In genomic region chr4:155352581-155352980, GRCm38 (mm10) we compare ENCODE assay signal across 24 mouse cellular contexts. TPM values are rescaled to one million over a fixed set of nuclear protein-coding genes. Genes with fewer than 3 reads are reported as not detected.
DNase-seq lines count a peak whose midpoint lies in the region; ATAC-seq lines count a peak whose summit lies in the region.
"Had no signal": no experiment of that assay in that cellular context is flagged by ENCODE, and none has a peak within 500 bp of the region (broad histone marks: within the 10 kb centered on the region; RNA-seq: fewer than 3 reads in every experiment).

No protein-coding gene starts in this region.

- ATAC-seq in inflammation-experienced regulatory T-cells, adult 6 months = peak; percentile 46
- no peak for ATAC-seq in frontal cortex, adult (ENCODE audit: low TSS enrichment)
- ATAC-seq: midbrain, embryonic 15.5 days had no signal

- DNase-seq in CD8-positive naive resting alpha-beta T cell, adult 2 months (ENCODE audit: low read depth in 2 of 2, low spot score in 2 of 2) = peak; percentile 37 to 53
- DNase-seq in thymus, postnatal 0 days (ENCODE audit: low spot score) = peak; percentile 69
- DNase-seq in heart, postnatal 4 days = no peak
- no peak for DNase-seq in embryo, embryonic 9.5 days (ENCODE audit: extremely low spot score)
- no peak for DNase-seq in gastrocnemius, adult 18-20 months (ENCODE audit: low spot score)
- DNase-seq: adrenal gland, postnatal 36 days; cerebellum, postnatal 10 days; gastrocnemius, postnatal 14 days; heart, adult 18-20 months; heart, postnatal 10 days; kidney, adult 18-20 months; liver; lung, postnatal 36 days; right cerebral cortex, adult 18-20 months; right cerebral cortex, postnatal 4 days had no signal

RNA-seq across cellular contexts. Expression of gene Prkcz, which starts 8.6 kb away (rescaled TPM):
- 10 to 100 TPM in 2 of 3 experiments, 1 to 10 TPM in 1; 9.8 to 14.1 (median 11.4) TPM for polyA plus RNA-seq in inflammation-experienced regulatory T-cells, adult 6 months (2017; shearing (Covaris generic))
- 7.3 and 9.9 TPM in 2 replicates for polyA plus RNA-seq in thymus, postnatal 0 days (2015; fragmentation: Nextera tagmentation; extraction: Ambion mirVana)
- 1 to 10 TPM; 2.0 to 2.1 TPM for total RNA-seq in heart, postnatal 4 days (2021)
- total RNA-seq in gastrocnemius, adult 18-20 months (2021) = 1 to 10 TPM; 3.1 to 3.8 TPM

RNA-seq across cellular contexts. Expression of gene Gabrd, which starts 45.3 kb away (rescaled TPM):
- 1 to 10 TPM in 1 of 3 experiments, not detected in 2; 1.1 TPM for polyA plus RNA-seq in inflammation-experienced regulatory T-cells, adult 6 months (2017; shearing (Covaris generic))
- polyA plus RNA-seq in thymus, postnatal 0 days (2015; fragmentation: Nextera tagmentation; extraction: Ambion mirVana) = 0.50 and 0.79 TPM in 2 replicates
- total RNA-seq in heart, postnatal 4 days (2021) = not detected
- under 1 TPM; 0.50 to 0.81 TPM for total RNA-seq in gastrocnemius, adult 18-20 months (2021)
- total RNA-seq: heart, adult 18-20 months; heart, postnatal 10 days had no signal
- polyA plus RNA-seq: embryonic facial prominence, embryonic 13.5 days; erythroblast, embryonic 14.5 days; forebrain, embryonic 12.5 days; heart, embryonic 12.5 days; limb, embryonic 10.5 days; liver, embryonic 15.5 days had no signal

RNA-seq across cellular contexts. Expression of gene Cfap74, which starts 56.4 kb away (rescaled TPM):
- polyA plus RNA-seq in inflammation-experienced regulatory T-cells, adult 6 months (2017; shearing (Covaris generic)) = 1 to 10 TPM in 2 of 3 experiments, under 1 TPM in 1; 0.47 to 3.1 (median 3.1) TPM
- polyA plus RNA-seq in thymus, postnatal 0 days (2015; fragmentation: Nextera tagmentation; extraction: Ambion mirVana) = 13.9 and 15.2 TPM in 2 replicates
- total RNA-seq in heart, postnatal 4 days (2021) = under 1 TPM; 0.25 to 0.33 TPM
- total RNA-seq in gastrocnemius, adult 18-20 months (2021) = under 1 TPM; 0.55 to 0.66 TPM
- polyA plus RNA-seq: erythroblast, embryonic 14.5 days had no signal

Comparison
In these comparisons a context has a peak if more than half of its experiments do, and no peak if none do; other contexts are left out.
1. DNase-seq: peak in CD8-positive naive resting alpha-beta T cell, adult 2 months (2 of 2) and thymus, postnatal 0 days (single experiment); none in heart, postnatal 4 days (single experiment), embryo, embryonic 9.5 days (single experiment) and gastrocnemius, adult 18-20 months (single experiment).